Mouse (Mus musculus) cortical plate, adult 2 months (tissue): Measurements from ENCODE around the gene Rfc4.

Experiments used
- CTCF ChIP-seq: fragments of 200-500 bp; IDR thresholded peaks from 2 replicates; pipeline ENCODE4 v1.5.1; 2011; ENCODE audit warnings: mild to moderate bottlenecking, control low read depth, low read length; ENCODE audit not compliant: insufficient read depth; ENCODE audit errors: extremely low read depth
- POLR2A ChIP-seq: fragments of 200-500 bp; IDR thresholded peaks from 2 replicates; pipeline ENCODE4 v1.6.1; 2011; ENCODE audit warnings: mild to moderate bottlenecking, low read length, control low read depth; ENCODE audit not compliant: insufficient read depth; ENCODE audit errors: extremely low read depth

DNA sequence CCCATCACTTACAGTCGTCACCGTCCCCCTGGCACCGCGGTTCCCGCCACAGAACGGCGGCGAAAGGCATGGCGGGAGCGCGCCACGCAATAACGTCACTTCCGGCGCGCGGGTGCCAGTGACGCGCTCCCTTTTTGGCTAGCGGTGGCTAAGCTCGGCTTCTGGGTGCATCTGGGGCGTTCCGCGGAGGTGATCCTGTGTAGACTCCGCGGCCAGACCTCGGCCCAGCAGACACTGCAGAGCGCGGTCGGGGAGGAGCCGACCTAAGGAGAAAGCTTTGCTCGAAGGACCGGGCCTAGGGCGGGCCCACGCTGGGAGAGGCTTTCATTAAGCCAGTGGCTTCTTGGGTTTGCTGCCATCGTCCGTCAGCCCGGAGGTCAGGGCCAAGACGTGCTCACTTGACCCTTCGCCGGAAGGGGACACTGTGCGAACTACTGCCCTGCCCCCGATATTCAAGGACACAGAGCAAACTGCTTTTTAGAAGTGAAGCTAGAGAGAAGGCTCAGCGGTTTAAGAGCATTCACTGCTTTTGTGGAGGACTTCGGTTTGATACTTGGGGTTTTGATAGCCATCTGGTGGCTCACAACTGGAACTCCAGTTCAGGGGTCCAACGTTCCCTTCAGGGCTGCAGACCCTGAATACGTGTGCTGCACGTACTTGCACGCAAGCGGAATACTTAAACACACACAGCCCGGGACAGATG is at the start of gene Rfc4:
- TF ChIP-seq CTCF (0 out of 2 replicates have a peak, but pooled peaks have one; percentile 12), POLR2A (peak; percentile 79; the same call in 1 of the 2 replicates)
